Mouse (Mus musculus) left cerebral cortex, adult 11 months (tissue): ENCODE results near the gene Ranbp3l.
A peak's percentile ranks its signal among the peaks of the same experiment; 100 is the strongest.

Experiments
- DNase-seq: peaks from one replicate; pipeline ENCODE4 v3.0.0; 2022; ENCODE audit warnings: low spot score

Gene Ranbp3l

DNA sequence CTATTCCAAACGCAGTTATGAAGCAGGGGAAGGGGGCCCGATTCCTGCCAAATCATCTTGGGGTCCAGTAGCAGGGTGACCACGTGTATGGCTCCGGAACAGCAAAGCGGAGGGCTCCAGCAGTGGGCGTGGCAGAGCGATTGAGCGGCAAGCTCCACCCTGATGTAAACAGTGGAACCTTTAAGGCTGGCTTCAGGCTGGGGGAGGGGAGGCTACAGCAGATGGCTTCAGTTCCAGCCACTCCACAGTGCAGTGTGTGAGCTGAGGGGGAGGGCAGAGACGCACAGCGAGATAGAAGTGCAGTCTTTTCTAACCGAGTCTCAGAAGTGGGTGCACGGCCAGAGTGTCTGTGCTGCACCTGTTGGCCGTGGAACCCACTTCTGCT, 126.6 kb downstream of the Ranbp3l start:
- peak; percentile 39 for DNase-seq

DNA sequence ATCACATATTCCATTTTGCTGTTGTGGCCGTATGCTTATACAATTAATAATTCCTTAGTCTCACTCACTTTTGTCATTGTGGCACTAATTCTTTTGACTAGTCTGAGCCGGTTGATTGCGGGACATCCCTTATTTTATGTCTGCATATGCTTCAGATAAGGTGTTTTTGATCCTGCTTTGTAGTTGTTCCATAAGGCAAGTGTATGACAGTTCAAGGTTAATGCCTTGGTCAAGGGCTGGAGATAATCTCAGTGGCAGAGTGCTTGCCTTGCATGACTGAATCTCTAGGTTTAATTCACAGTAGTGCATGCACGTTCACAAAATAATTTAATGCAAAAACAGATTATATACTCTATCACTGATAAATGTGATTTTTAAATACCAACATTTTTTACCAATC, 129.1 kb downstream of the Ranbp3l start:
- DNase-seq: no peak

DNA sequence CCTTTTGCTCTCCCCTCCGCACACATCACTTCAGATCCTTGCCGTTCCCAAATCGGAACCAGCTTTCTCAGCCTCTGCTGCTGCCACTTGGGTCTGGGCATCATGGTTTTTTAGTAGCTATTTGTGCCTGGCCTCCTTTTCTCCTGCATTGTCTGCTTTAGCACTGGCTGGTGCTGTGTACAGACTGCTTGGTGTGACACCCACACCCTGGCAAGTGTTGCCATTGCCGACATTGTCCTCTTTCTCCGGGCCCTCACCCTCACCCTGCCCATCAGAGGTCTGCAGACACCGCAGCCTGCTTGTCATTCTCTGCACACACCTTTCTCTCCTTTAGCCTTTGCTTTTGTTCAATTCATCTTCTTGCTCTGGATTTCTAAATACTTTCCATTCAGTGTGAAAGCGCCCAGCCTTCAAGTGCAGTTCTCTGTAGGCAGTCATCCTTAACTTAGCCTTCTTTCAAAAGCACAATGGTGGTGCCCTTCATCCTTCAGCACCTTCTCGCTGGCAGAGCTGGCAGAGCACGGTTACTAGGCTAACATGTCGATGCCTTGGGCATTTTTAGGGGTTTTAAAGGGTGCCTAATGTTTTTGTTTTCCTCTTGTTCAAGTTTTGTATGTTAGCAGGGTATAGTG, 132.8 kb downstream of the Ranbp3l start:
- no peak for DNase-seq

DNA sequence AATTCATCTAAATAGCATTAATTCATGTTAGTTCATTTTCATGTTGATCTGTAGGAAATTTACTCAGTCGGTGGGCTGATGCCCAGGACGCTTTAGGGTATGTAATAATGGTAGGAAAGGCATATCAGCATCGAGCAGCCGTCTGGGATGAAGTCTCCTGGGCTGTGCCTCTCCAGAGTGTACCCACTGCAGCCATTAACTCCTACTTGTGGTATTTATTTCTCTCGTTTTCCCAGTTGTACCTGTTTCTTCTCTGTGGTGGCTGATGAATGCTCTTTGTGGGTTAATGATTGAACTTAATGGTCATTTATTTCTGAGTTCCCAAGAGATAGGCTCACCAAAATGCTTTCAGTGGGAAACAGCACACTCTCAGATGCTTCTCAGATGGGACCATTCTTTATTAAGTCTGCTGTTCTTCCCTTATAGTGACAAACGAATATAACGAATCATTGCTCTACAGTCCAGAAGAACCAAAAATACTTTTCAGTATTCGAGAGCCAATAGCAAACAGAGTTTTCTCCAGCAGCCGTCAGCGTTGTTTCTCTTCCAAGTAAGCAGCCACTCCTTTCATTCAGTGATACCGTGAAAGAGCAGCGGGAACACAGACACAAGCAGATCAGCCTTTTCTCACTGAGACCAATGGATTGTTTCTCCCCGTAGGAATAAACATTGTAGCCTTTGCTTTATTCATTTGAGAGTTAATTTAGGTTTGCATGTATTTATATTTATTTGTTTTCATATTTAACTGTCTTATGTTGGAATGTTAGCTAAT, 138.7 kb downstream of the Ranbp3l start:
- DNase-seq: no peak

DNA sequence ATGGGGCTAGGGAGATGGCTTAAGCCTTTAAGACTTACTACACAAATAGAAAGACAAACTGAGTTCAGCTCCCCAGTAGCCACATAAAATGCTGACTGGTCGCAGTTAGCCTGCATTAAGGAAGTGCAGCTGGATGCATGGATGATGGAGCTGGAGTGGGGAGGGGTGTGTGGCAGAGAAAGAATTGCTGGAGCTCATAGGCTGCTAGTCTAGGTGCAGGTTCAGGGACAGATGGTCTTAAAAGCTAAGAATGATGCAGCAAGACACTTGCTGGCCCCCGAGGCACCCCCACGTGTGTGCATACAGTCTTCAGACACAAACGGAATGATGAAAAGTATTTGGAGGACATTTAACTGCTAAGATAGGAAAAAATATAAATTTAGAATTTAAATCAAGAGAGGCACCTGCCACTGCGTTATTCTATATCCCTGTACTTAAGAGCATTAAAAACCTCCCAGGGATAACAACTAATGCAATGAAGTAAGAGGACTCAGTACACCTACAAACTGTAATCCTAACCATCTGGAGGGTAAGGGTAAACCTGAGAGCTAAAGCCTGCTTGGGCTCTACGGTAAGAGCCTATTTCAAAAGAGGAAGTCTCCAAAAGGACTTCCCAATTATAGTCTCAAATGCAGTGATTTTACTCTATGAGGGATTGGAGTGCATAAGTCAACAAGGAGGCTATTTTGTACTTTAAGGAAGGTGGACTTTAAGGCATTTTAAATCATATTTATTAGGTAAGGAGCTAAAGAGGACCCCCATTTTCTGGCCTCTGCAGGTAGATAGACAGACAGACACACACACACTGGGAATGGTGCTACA, 143.0 kb downstream of the Ranbp3l start:
- no peak for DNase-seq

DNA sequence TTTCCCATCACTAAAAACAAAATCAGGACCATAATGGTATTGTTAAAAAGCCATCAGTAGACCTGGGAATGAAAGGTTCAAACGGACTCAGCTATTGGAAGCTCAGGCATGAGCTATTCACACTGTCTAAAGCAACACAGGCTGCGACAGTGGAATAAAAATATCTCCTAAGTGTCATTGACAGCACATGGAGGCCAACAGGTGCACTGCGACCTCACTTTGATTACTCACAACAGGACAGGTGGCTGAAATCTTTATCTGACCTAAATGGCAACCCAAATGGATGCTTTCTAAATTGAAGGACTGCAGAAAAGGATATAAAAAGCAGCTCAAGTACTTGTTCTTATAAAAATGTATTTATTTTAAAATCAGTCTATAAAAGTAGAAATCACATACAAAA, 143.9 kb downstream of the Ranbp3l start:
- no peak for DNase-seq

DNA sequence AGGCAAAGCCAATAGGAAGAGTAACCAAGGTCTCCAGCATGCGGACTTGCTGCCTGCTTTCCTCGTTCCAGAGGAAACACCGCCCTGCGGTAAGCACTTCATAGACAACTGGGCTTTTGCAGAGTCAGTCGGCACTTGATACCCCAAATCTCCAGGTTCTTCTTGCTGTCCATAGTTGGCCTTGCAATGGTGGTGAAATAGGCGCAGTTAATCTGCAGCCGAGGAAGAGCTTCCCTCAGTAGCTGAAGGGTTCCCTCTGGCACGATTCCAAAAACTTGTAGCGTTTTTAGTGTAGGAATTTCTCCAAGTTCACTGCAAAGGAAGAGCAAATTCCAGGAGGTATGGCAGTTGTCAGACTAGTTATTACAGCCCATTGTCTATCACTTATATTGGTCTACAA, 145.8 kb downstream of the Ranbp3l start:
- no peak for DNase-seq

DNA sequence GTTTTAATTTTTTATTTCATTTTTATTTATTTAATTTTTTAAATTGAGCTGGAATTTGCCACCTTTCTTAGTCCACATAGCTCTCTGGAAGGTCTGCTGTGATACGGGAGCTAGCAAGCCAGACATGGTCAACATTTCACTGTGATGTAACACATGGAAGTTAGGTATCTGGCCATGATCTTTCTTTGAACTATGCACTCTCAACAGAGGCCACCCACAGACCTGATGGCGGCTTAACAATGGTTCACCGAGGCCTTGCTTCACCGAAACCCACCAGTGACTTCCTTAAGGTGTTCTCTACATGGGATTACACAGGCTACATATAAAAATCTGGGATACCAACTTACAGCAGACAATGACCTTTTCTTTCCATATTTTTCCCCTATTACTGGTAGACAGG, 146.4 kb downstream of the Ranbp3l start:
- DNase-seq: no peak

DNA sequence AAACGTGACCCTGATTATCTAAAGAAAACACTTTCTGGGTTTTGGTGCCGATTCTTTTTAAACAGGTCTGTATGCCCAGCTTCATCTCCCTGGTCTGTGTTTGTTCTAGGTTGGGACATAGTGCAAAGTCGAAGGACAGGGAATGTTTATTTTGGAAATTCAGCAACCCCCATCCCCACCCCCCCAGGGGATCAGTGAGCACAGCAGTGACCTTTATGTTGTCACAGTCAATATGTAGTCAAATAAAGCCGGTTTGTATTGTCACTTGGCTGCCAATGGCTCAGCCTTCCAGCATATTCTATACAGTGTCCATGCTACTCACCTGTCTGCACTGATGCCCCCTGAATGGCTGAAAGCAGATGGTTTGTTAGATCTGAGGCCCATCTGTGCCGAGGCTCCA, 146.8 kb downstream of the Ranbp3l start:
- no peak for DNase-seq
